In genomic region chr6:149310226-149310625, GRCm38 (mm10) we compare ENCODE assay signal across 9 mouse cellular contexts. TPM values are rescaled to one million over a fixed set of nuclear protein-coding genes. Genes with fewer than 3 reads are reported as not detected.
DNase-seq lines count a peak whose midpoint lies in the region; ATAC-seq and TF ChIP-seq lines count a peak whose summit lies in the region.
"Had no signal": no experiment of that assay in that cellular context is flagged by ENCODE, and none has a peak within 500 bp of the region (broad histone marks: within the 10 kb centered on the region; RNA-seq: fewer than 3 reads in every experiment).

No protein-coding gene starts in this region.

- 0 out of 2 replicates have a peak overlapping the region, but pooled peaks have one; percentile 98 for H3K27ac ChIP-seq in heart, embryonic 12.5 days (ENCODE audit: poor library complexity, severe bottlenecking)
- H3K27ac ChIP-seq in forebrain, embryonic 16.5 days (ENCODE audit: low read length), result no peak overlapping the region
- peak overlapping the region; percentile 97 for H3K27ac ChIP-seq in liver, embryonic 15.5 days (replicated peaks)

- peaks cover 21% of the 10 kb centered on the region for H3K36me3 ChIP-seq in heart, embryonic 12.5 days
- peaks cover 46% of the 10 kb centered on the region for H3K36me3 ChIP-seq in E14TG2a.4 (ENCODE audit: insufficient read depth, low read length)
- peaks cover 6% of the 10 kb centered on the region; the same call in 1 of the 2 replicates for H3K36me3 ChIP-seq in forebrain, embryonic 16.5 days (ENCODE audit: control insufficient read depth, insufficient read depth)
- peaks cover 35% of the 10 kb centered on the region for H3K36me3 ChIP-seq in liver, embryonic 15.5 days (replicated peaks)

- ATAC-seq in heart, embryonic 12.5 days (ENCODE audit: insufficient number of reproducible peaks, low FRiP score), result no peak
- no peak for ATAC-seq in forebrain, embryonic 16.5 days
- ATAC-seq in liver, embryonic 15.5 days (ENCODE audit: insufficient read depth), result no peak

- no peak for DNase-seq in heart, adult 8-10 months (ENCODE audit: low spot score)
- DNase-seq in left cerebral cortex, postnatal 4 days, result no peak
- DNase-seq in layer of hippocampus, postnatal 36 days, result no peak
- no peak for DNase-seq in B cell, adult 2 months
- DNase-seq: cerebellum, adult 8-10 months had no signal

- peaks cover 15% of the 10 kb centered on the region for H3K9me3 ChIP-seq in heart, embryonic 12.5 days (replicated peaks)
- H3K9me3 ChIP-seq in E14TG2a.4 (ENCODE audit: low read length), result peaks cover 12% of the 10 kb centered on the region
- H3K9me3 ChIP-seq in forebrain, embryonic 16.5 days (ENCODE audit: control insufficient read depth, low read length), result no peaks in the 10 kb centered on the region
- H3K9me3 ChIP-seq in liver, embryonic 15.5 days (replicated peaks), result no peaks in the 10 kb centered on the region

- H3K4me2 ChIP-seq in heart, embryonic 12.5 days, result peak overlapping the region; percentile 33; the same call in 1 of the 2 replicates
- H3K4me2 ChIP-seq in forebrain, embryonic 16.5 days (ENCODE audit: low read length), result peak overlapping the region; percentile 66
- peak overlapping the region; percentile 69 for H3K4me2 ChIP-seq in liver, embryonic 15.5 days

- H3K27me3 ChIP-seq in heart, embryonic 12.5 days (replicated peaks), result no peaks in the 10 kb centered on the region
- H3K27me3 ChIP-seq in E14TG2a.4 (ENCODE audit: insufficient read depth, low read length), result no peaks in the 10 kb centered on the region
- no peaks in the 10 kb centered on the region for H3K27me3 ChIP-seq in forebrain, embryonic 16.5 days (replicated peaks; ENCODE audit: control insufficient read depth, insufficient read depth, low read length)
- H3K27me3 ChIP-seq in liver, embryonic 15.5 days, result no peaks in the 10 kb centered on the region

- intact Hi-C loops in left cerebral cortex, postnatal 4 days (cut with DNase I), result loop anchor here (10.0 kb wide), 1 partner anchor 115 kb away; no protein-coding TSS in a partner anchor

- TF ChIP-seq CTCF in E14TG2a.4 (conservative IDR thresholded peaks at IDR 0.05; ENCODE audit: low read length), result no peak

- 54% methylated on average over 2 of the region's 2 CpGs for WGBS in heart, embryonic 12.5 days
- WGBS in forebrain, embryonic 16.5 days, result 58% methylated on average over 2 of the region's 2 CpGs
- 50% methylated on average over 2 of the region's 2 CpGs for WGBS in liver, embryonic 15.5 days (ENCODE audit: insufficient replicate concordance)

- peaks cover 17% of the 10 kb centered on the region for H3K4me1 ChIP-seq in heart, embryonic 12.5 days (replicated peaks)
- H3K4me1 ChIP-seq in E14TG2a.4 (replicated peaks; ENCODE audit: low read depth, low read length), result peaks cover 66% of the 10 kb centered on the region
- peaks cover 13% of the 10 kb centered on the region for H3K4me1 ChIP-seq in forebrain, embryonic 16.5 days (replicated peaks; ENCODE audit: control insufficient read depth, insufficient read depth, low read length)
- peaks cover 45% of the 10 kb centered on the region for H3K4me1 ChIP-seq in liver, embryonic 15.5 days (replicated peaks)

- peak overlapping the region; percentile 90 for H3K4me3 ChIP-seq in heart, embryonic 12.5 days
- H3K4me3 ChIP-seq in E14TG2a.4 (replicated peaks; ENCODE audit: low read length), result peak overlapping the region; percentile 89
- peak overlapping the region; percentile 96 for H3K4me3 ChIP-seq in forebrain, embryonic 16.5 days (replicated peaks; ENCODE audit: low read length)
- H3K4me3 ChIP-seq in liver, embryonic 15.5 days (replicated peaks), result peak overlapping the region; percentile 98

- no peak overlapping the region; the same call in 1 of the 2 replicates for H3K9ac ChIP-seq in heart, embryonic 12.5 days
- H3K9ac ChIP-seq in forebrain, embryonic 16.5 days (replicated peaks; ENCODE audit: low read depth, low read length), result peak overlapping the region; percentile 99; the same call in 1 of the 2 replicates
- H3K9ac ChIP-seq in liver, embryonic 15.5 days, result peak overlapping the region; percentile 98

RNA-seq across cellular contexts. Expression of gene Resf1, which starts 1.0 kb away (rescaled TPM):
- 30.6 and 33.3 TPM in 2 replicates for polyA plus RNA-seq in heart, embryonic 12.5 days (2016; fragmentation: Nextera tagmentation; extraction: Ambion mirVana)
- total RNA-seq in heart, adult 8-10 months (2022), result 10 to 100 TPM; 20.2 to 45.4 (median 29.3) TPM
- 34.8 and 41.3 TPM in 2 replicates for polyA plus RNA-seq in forebrain, embryonic 16.5 days (2015; fragmentation: Nextera tagmentation; extraction: Ambion mirVana)
- 26.6 and 27.3 TPM in 2 replicates for polyA plus RNA-seq in liver, embryonic 15.5 days (2015; fragmentation: Nextera tagmentation; extraction: Ambion mirVana)
- total RNA-seq in left cerebral cortex, postnatal 4 days (2021), result 10 to 100 TPM; 21.8 to 23.1 TPM
- total RNA-seq in layer of hippocampus, postnatal 36 days (2021), result 10 to 100 TPM; 15.6 to 21.2 TPM
